Mouse (Mus musculus) ES-E14 (cell line): ENCODE measurements around the gene Cbx4. TPM values are rescaled to one million over a fixed set of nuclear protein-coding genes. Genes with fewer than 3 reads are reported as not detected.
"Not testable (repeated sequence)": the region's sequence is repeated elsewhere in the genome, so short reads cannot be mapped to it uniquely, and the experiment has no call there.

Source experiments
- DNase-seq: peaks from one replicate; pipeline ENCODE4 v3.0.0-alpha.2; 2013; ENCODE audit warnings: low read depth, low spot score
- H3K27ac ChIP-seq: 2 replicates; pipeline ENCODE4 v1.5.1; 2012; ENCODE audit warnings: low read depth, mild to moderate bottlenecking, low read length, moderate library complexity, mixed read lengths; ENCODE audit not compliant: poor library complexity, insufficient read depth, severe bottlenecking
- H3K36me3 ChIP-seq: 2 replicates; pipeline ENCODE4 v1.6.1; 2012; ENCODE audit warnings: mild to moderate bottlenecking, low read length, moderate library complexity, mixed read lengths; ENCODE audit not compliant: control insufficient read depth, poor library complexity, insufficient read depth, severe bottlenecking
- H3K4me1 ChIP-seq, 2 experiments: fragments of 150-350 bp in 1 of 2; sonication (generic) in 1 of 2; 2 replicates each; pipeline ENCODE4 v1.6.1; 2012; ENCODE audit warnings: low read length in 2 of 2, mild to moderate bottlenecking in 1 of 2, mixed read lengths in 1 of 2; ENCODE audit not compliant: control insufficient read depth in 2 of 2, insufficient read depth in 2 of 2, poor library complexity in 1 of 2
- H3K4me3 ChIP-seq, 2 experiments: fragments of 150-350 bp in 1 of 2; sonication (generic) in 1 of 2; 2 replicates each; pipeline ENCODE4 v1.5.1; 2012; ENCODE audit warnings: low read length in 2 of 2, low read depth in 1 of 2, mild to moderate bottlenecking in 1 of 2, mixed read lengths in 1 of 2; ENCODE audit not compliant: insufficient read depth in 1 of 2, poor library complexity in 1 of 2, severe bottlenecking in 1 of 2
- H3K9ac ChIP-seq: 2 replicates; pipeline ENCODE4 v1.6.1; 2012; ENCODE audit warnings: low read depth, mild to moderate bottlenecking, low read length, mixed read lengths; ENCODE audit not compliant: poor library complexity, insufficient read depth, severe bottlenecking
- H3K9me3 ChIP-seq: fragments of 150-350 bp; sonication (generic); 2 replicates; pipeline ENCODE4 v1.6.1; 2012; ENCODE audit warnings: low read depth, mild to moderate bottlenecking, low read length; ENCODE audit not compliant: control insufficient read depth, insufficient read depth
- CHD2 ChIP-seq: IDR thresholded peaks from 2 replicates; pipeline ENCODE4 v1.6.1; 2014; ENCODE audit warnings: mild to moderate bottlenecking, low read depth, low read length, inconsistent platforms
- HCFC1 ChIP-seq: IDR thresholded peaks from 2 replicates; pipeline ENCODE4 v1.6.1; 2012; ENCODE audit warnings: low read length, inconsistent platforms, borderline replicate concordance; ENCODE audit not compliant: insufficient read depth
- MAFK ChIP-seq: IDR thresholded peaks from 2 replicates; pipeline ENCODE4 v1.6.1; 2014; ENCODE audit warnings: mild to moderate bottlenecking, low read depth, low read length, inconsistent platforms; ENCODE audit not compliant: insufficient read depth
- ZC3H11A ChIP-seq: IDR thresholded peaks from 2 replicates; pipeline ENCODE4 v1.6.1; 2012; ENCODE audit warnings: low read depth, mild to moderate bottlenecking, inconsistent platforms, low read length, borderline replicate concordance
- ZNF384 ChIP-seq: IDR thresholded peaks from 2 replicates; pipeline ENCODE4 v1.6.1; 2012; ENCODE audit warnings: low read depth, low read length, inconsistent platforms
- in situ Hi-C, 2 experiments: fragments of 600-800 bp; cut with MboI; formaldehyde crosslinking; loops; one replicate each; pipeline ENCODE4 v1.15.1; 2025; ENCODE audit warnings: low sequenced_read_pairs in 2 of 2, inconsistent platforms in 1 of 2; ENCODE audit not compliant: unreplicated experiment in 2 of 2
- total RNA-seq: library from RNA; depleted of rRNA; stranded (reverse); fragments of 300-350 nt; gene quantifications from 2 replicates; pipeline ENCODE4 v1.2.3, GENCODE M21; 2012

Cbx4 gene
- total RNA-seq, 1 experiment = 1.8 TPM

GRCm38 (mm10) chr11:119105748-119106147 lies 19.7 kb upstream of the Cbx4 start:
- in situ Hi-C loops = no loop called here

GRCm38 (mm10) chr11:119105071-119105609 lies 19.1 kb upstream of the Cbx4 start:
- Histone ChIP-seq H3K9ac (no peak overlapping the region), H3K27ac (no peak overlapping the region), H3K4me1 (no peaks in the 10 kb centered on the region), H3K9me3 (no peaks in the 10 kb centered on the region), H3K4me3 (no peak overlapping the region), H3K36me3 (no peaks in the 10 kb centered on the region)
- DNase-seq = no peak
- TF ChIP-seq ZNF384 = no peak
- no peak for TF ChIP-seq CHD2
- no peak for TF ChIP-seq ZC3H11A
- no peak for TF ChIP-seq MAFK
- no peak for TF ChIP-seq HCFC1
- in situ Hi-C loops = no loop called here

More at GRCm38 (mm10) chr11:119105748-119106147, 19.7 kb upstream of the Cbx4 start:
- H3K9ac ChIP-seq = no peak overlapping the region
- no peak for TF ChIP-seq HCFC1
- TF ChIP-seq MAFK = no peak
- TF ChIP-seq ZNF384 = no peak
- no peak for TF ChIP-seq CHD2
- no peak for TF ChIP-seq ZC3H11A
- H3K4me1 ChIP-seq = no peaks in the 10 kb centered on the region
- no peak overlapping the region for H3K4me3 ChIP-seq
- H3K27ac ChIP-seq = no peak overlapping the region
- no peaks in the 10 kb centered on the region for H3K36me3 ChIP-seq
- no peak for DNase-seq
- H3K9me3 ChIP-seq = no peaks in the 10 kb centered on the region

- Histone ChIP-seq H3K9ac (no peak overlapping the region), H3K4me1 (no peaks in the 10 kb centered on the region), H3K27ac (no peak overlapping the region), H3K9me3 (no peaks in the 10 kb centered on the region), H3K36me3 (no peaks in the 10 kb centered on the region), H3K4me3 (no peak overlapping the region)
- DNase-seq = no peak
- TF ChIP-seq MAFK (no peak), CHD2 (no peak), HCFC1 (no peak), ZNF384 (no peak), ZC3H11A (no peak)
- in situ Hi-C loops = no loop called here
These were observed 18.0 kb upstream of the Cbx4 start for GRCm38 (mm10) chr11:119103991-119104390.

- in situ Hi-C loops, DNase-seq: not testable (repeated sequence)
These were observed 14.3 kb upstream of the Cbx4 start for GRCm38 (mm10) chr11:119100355-119100754.

GRCm38 (mm10) chr11:119098202-119098601 lies 12.2 kb upstream of the Cbx4 start:
- H3K9ac ChIP-seq = no peak overlapping the region
- no peak overlapping the region for H3K4me3 ChIP-seq
- no peak for DNase-seq
- no peak overlapping the region for H3K27ac ChIP-seq
- in situ Hi-C loops = loop anchor here in 1 of 2 experiments (25.0 kb wide), 1 partner anchor 1139 kb away; the partner anchor contains the start of gene Bahcc1
- no peaks in the 10 kb centered on the region for H3K9me3 ChIP-seq
- H3K4me1 ChIP-seq = no peaks in the 10 kb centered on the region
- TF ChIP-seq ZC3H11A (no peak), MAFK (no peak), ZNF384 (no peak), CHD2 (no peak), HCFC1 (no peak)
- no peaks in the 10 kb centered on the region for H3K36me3 ChIP-seq

More at GRCm38 (mm10) chr11:119100355-119100754, 14.3 kb upstream of the Cbx4 start:
- H3K4me3 ChIP-seq, H3K9ac ChIP-seq, H3K27ac ChIP-seq, H3K4me1 ChIP-seq, H3K36me3 ChIP-seq, H3K9me3 ChIP-seq: not testable (repeated sequence)
- TF ChIP-seq MAFK = peak; percentile 70
